Mouse (Mus musculus): Measurements from ENCODE around the gene Cd163. TPM values are rescaled to one million over a fixed set of nuclear protein-coding genes. Genes with fewer than 3 reads are reported as not detected.
"Not testable (repeated sequence)": the region's sequence is repeated elsewhere in the genome, so short reads cannot be mapped to it uniquely, and the experiment has no call there.

The Cd163 gene
- polyA plus RNA-seq (2015; fragmentation: Nextera tagmentation; extraction: Ambion mirVana) = 0.05 TPM in 2 replicates

DNA sequence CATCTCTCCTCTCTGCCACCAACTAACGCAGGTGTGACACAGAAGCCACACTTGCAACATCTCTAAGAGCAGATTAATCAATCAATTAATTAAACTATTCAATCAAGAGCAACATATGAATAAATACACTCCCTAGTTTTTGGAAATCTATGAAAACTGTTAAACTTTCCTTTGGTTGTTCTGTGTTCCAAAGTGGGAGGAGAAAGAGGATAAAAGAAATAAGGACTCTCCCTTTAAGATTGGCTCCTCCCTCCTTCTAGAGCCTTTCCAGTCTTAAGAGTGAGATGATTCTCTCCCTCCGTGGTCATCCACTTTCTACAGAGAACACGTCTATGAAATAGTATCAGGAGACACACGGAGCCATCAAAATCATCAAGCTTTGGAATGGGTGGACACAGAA is at the start of gene Cd163:
Cd163 (plus strand) TSS at position 301 of the 400 bp plus-strand sequence.
- DNase-seq (no peak), ATAC-seq (ENCODE audit: low read depth) (no peak)
- Histone ChIP-seq H3K27me3 (no peaks in the 10 kb centered on the region), H3K4me3 (replicated peaks) (no peak within 1 kb of the TSS), H3K9ac (no peak within 1 kb of the TSS), H3K4me1 (replicated peaks) (no peaks in the 10 kb centered on the region), H3K9me3 (replicated peaks) (no peaks in the 10 kb centered on the region), H3K27ac (no peak within 1 kb of the TSS), H3K36me3 (no peaks in the 10 kb centered on the region), H3K4me2 (no peak within 1 kb of the TSS)
- 69% methylated on average over 4 of the region's 4 CpGs for WGBS (ENCODE audit: insufficient replicate concordance)

DNA sequence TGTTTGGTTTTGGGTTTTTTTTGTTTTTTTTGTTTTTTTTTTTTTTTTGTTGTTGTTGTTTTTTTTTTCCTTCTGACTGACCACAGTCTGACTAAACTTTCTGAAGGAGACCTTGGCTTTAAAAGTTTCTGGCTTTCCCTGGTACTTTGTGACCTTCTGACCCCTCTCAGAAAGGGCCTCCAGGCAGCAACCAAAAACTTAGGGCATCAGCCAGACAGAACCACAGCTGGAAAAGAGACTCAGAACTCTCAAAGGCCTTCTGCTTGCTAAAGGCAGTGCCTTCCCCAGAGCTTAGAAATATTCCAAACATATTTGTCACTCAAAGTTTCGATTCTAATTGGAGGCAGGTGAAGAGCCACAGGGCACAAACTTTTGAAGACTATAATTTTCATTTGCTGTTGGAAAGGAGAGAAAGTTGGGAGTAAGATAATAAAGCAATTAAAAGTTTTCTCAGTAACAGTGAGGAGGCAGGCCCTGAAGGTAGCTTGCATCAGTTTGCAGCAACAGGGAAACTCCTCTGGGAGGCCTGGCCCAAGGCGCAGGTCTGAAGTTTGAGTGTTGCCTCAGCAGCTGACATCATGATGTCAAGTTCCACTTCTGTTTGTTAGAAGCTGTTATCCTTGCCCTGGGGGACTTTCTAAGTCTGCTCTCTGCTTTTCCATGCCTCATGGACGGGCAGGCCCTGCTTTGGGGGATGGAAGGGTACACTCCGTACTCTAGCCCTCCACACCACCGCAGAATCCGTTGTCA is 48.6 kb upstream of the Cd163 start:
- H3K36me3 ChIP-seq = no peaks in the 10 kb centered on the region
- H3K27me3 ChIP-seq = no peaks in the 10 kb centered on the region
- H3K9ac ChIP-seq = no peak overlapping the region
- no peaks in the 10 kb centered on the region for H3K9me3 ChIP-seq (replicated peaks)
- DNase-seq = no peak
- H3K4me1 ChIP-seq (replicated peaks) = no peaks in the 10 kb centered on the region
- H3K27ac ChIP-seq = no peak overlapping the region
- 71% methylated on average over 6 of the region's 6 CpGs for WGBS (ENCODE audit: insufficient replicate concordance)
- H3K4me3 ChIP-seq (replicated peaks) = no peak overlapping the region
- ATAC-seq (ENCODE audit: low read depth) = no peak
- H3K4me2 ChIP-seq = no peak overlapping the region

- Histone ChIP-seq H3K36me3 (no peaks in the 10 kb centered on the region), H3K9me3 (replicated peaks) (no peaks in the 10 kb centered on the region), H3K4me1 (replicated peaks) (no peaks in the 10 kb centered on the region), H3K27ac (no peak overlapping the region), H3K27me3 (no peaks in the 10 kb centered on the region), H3K4me2 (no peak overlapping the region), H3K9ac (no peak overlapping the region), H3K4me3 (replicated peaks) (no peak overlapping the region)
- ATAC-seq (ENCODE audit: low read depth) (peak; percentile 53; the same call in 1 of the 2 replicates), DNase-seq (peak; percentile 40)
- WGBS (ENCODE audit: insufficient replicate concordance) = 20% methylated on average over 14 of the region's 14 CpGs
These were observed 44.1 kb upstream of the Cd163 start for GRCm38 (mm10) chr6:124260198-124260931.

DNA sequence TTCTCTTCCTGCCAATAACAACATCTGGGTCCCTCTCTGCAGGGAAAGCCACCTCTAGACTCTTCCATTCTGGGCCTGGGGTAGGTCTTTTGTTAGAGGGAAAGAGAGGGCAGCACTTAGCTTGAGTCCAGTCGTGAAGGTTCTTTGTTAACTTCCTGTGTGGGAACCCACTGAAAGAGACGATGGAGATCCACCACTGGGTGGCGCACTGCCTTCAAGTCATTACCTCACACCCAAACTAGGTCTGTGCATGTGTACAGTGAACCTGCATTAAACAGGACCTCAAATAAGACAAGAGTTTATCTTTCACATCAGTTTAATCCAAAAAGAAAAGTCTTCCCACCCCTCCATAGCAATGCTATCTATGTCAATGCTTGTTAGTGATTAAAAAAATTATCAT is 41.8 kb upstream of the Cd163 start:
- DNase-seq = peak; percentile 29
- WGBS (ENCODE audit: insufficient replicate concordance) = 1% methylated on average over 3 of the region's 3 CpGs

GRCm38 (mm10) chr6:124273231-124273880 is 31.1 kb upstream of the Cd163 start:
- Histone ChIP-seq H3K4me2 (no peak overlapping the region), H3K4me1 (replicated peaks) (no peaks in the 10 kb centered on the region), H3K36me3 (no peaks in the 10 kb centered on the region), H3K4me3 (replicated peaks) (no peak overlapping the region), H3K9me3 (replicated peaks) (no peaks in the 10 kb centered on the region), H3K9ac (no peak overlapping the region), H3K27me3 (no peaks in the 10 kb centered on the region), H3K27ac (no peak overlapping the region)
- WGBS (ENCODE audit: insufficient replicate concordance) = 25% methylated on average over 5 of the region's 5 CpGs
- DNase-seq (no peak), ATAC-seq (ENCODE audit: low read depth) (peak; percentile 71)

More for the DNA sequence above, 41.8 kb upstream of the Cd163 start:
- Histone ChIP-seq H3K4me1 (replicated peaks) (no peaks in the 10 kb centered on the region), H3K4me3 (replicated peaks) (no peak overlapping the region), H3K36me3 (no peaks in the 10 kb centered on the region), H3K9ac (no peak overlapping the region), H3K9me3 (replicated peaks) (no peaks in the 10 kb centered on the region), H3K4me2 (no peak overlapping the region), H3K27me3 (no peaks in the 10 kb centered on the region), H3K27ac (no peak overlapping the region)
- peak; percentile 66 for ATAC-seq (ENCODE audit: low read depth)

DNA sequence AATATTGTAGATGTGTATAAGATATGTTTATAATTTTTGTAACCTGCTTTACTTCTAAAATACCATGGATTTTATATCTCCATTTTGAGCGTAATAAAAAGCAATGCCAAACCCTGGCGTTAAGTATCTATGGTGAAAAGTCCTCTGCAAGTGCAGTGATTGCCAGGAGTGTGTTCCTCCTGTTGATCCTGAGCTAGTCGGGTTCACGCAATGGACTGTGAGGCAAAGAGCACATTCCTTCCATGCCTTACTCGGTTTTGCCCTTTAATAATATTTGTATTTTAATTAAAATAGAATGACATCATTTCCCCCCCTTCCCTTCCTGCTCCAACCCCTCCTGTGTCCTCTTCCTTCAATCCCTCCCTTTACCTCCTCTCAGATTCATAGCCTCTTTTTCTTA is 26.8 kb upstream of the Cd163 start:
- no peak for ATAC-seq (ENCODE audit: low read depth)
- no peak for DNase-seq
- H3K9ac ChIP-seq = no peak overlapping the region
- H3K4me1 ChIP-seq (replicated peaks) = no peaks in the 10 kb centered on the region
- H3K4me3 ChIP-seq (replicated peaks) = no peak overlapping the region
- H3K4me2 ChIP-seq = no peak overlapping the region
- H3K36me3 ChIP-seq = no peaks in the 10 kb centered on the region
- no peak overlapping the region for H3K27ac ChIP-seq
- no peaks in the 10 kb centered on the region for H3K9me3 ChIP-seq (replicated peaks)
- 62% methylated on average over 5 of the region's 5 CpGs for WGBS (ENCODE audit: insufficient replicate concordance)
- H3K27me3 ChIP-seq = no peaks in the 10 kb centered on the region

GRCm38 (mm10) chr6:124278291-124278690 is 26.2 kb upstream of the Cd163 start:
- H3K9me3 ChIP-seq (replicated peaks) = no peaks in the 10 kb centered on the region
- 54% methylated on average over 5 of the region's 5 CpGs for WGBS (ENCODE audit: insufficient replicate concordance)
- H3K27me3 ChIP-seq = no peaks in the 10 kb centered on the region
- DNase-seq (no peak), ATAC-seq (ENCODE audit: low read depth) (no peak)
- no peak overlapping the region for H3K4me2 ChIP-seq
- no peaks in the 10 kb centered on the region for H3K4me1 ChIP-seq (replicated peaks)
- H3K4me3 ChIP-seq (replicated peaks) = no peak overlapping the region
- no peak overlapping the region for H3K9ac ChIP-seq
- no peaks in the 10 kb centered on the region for H3K36me3 ChIP-seq
- H3K27ac ChIP-seq = no peak overlapping the region

DNA sequence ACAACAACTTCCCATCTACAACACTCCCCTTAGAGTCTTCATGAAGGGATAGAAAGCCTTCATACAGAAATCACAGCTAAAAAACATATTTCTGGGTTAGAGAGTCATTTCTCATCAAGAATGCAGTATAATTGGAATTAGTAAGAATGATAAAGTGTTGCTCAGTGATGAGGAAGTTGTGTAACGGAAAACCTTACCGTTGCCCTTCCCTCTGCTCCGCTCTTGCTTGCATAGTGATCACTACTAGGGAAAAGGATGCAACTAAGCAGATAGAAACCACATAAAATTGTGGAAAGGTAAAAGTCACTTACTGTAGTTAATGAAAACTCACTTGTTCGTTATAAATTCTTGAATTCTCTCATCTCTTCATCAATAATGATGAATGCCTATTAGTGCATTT is 21.7 kb upstream of the Cd163 start:
- Histone ChIP-seq H3K36me3 (no peaks in the 10 kb centered on the region), H3K9me3 (replicated peaks) (no peaks in the 10 kb centered on the region), H3K27me3 (no peaks in the 10 kb centered on the region), H3K4me2 (no peak overlapping the region), H3K27ac (no peak overlapping the region), H3K4me1 (replicated peaks) (no peaks in the 10 kb centered on the region), H3K4me3 (replicated peaks) (no peak overlapping the region), H3K9ac (no peak overlapping the region)
- WGBS (ENCODE audit: insufficient replicate concordance) = 76% methylated on average over 4 of the region's 4 CpGs
- DNase-seq (no peak), ATAC-seq (ENCODE audit: low read depth) (no peak)

DNA sequence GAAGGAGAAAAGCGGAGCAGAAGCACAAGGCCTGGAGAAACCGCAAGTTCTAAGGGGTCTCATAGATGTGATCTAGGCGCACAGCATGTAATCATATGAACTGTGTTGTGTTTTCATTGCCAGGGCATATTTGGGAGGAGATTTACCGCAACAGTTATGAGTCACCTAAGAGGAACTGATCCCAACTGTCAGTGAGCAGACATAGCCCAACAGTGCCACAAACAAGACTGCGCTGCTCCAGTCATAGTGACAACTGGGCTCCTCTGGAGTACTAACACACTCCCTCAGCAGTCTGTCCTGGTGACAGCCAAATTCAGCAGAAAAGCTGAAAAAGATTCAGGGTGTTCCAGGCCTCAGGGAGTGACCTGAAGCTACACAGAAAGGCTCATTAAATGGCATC is 7.1 kb upstream of the Cd163 start:
- H3K9me3 ChIP-seq (replicated peaks); DNase-seq; H3K4me1 ChIP-seq (replicated peaks); H3K27me3 ChIP-seq; H3K9ac ChIP-seq; H3K36me3 ChIP-seq; H3K4me3 ChIP-seq (replicated peaks); H3K27ac ChIP-seq; ATAC-seq (ENCODE audit: low read depth); H3K4me2 ChIP-seq: not testable (repeated sequence)
- 84% methylated on average over 5 of the region's 5 CpGs for WGBS (ENCODE audit: insufficient replicate concordance)

DNA sequence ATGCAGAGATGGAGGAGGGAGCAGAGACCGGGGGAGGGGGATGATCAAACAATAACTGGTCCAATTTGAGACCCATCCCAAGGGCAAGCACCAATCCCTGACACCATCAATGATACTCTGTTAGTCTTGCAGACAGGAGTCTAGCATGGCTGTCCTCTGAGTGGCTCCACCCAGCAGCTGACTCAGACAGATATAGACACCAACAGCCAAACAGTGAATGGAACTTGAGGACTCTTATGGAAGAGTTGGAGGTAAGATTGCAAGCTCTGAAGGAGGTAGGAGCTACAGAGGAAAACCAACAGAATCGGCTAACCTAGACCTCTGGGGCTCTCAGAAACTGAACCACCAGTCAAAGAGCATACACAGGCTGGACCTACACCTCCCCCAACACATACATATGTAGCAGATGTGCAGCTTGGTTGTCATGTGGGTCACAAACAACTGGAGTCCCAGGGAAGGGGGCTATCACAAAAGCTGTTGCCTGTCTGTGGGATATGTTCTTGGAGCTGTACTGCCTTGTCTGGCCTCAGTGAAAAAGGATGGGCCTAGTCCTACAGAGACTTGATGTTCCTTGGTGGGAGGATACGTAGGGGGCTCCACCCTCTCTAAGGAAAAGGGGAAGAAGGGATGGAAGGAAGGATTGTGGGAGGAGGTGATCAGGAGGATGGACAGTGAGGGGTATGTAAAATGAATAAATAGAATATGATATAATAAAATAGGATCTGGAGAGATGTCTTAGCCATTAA is 2.8 kb upstream of the Cd163 start:
- H3K4me1 ChIP-seq (replicated peaks) = no peaks in the 10 kb centered on the region
- H3K4me3 ChIP-seq (replicated peaks) = no peak overlapping the region
- H3K36me3 ChIP-seq = no peaks in the 10 kb centered on the region
- 58% methylated on average over 3 of the region's 3 CpGs for WGBS (ENCODE audit: insufficient replicate concordance)
- ATAC-seq (ENCODE audit: low read depth) (no peak), DNase-seq (no peak)
- no peak overlapping the region for H3K4me2 ChIP-seq
- H3K9ac ChIP-seq = no peak overlapping the region
- no peaks in the 10 kb centered on the region for H3K9me3 ChIP-seq (replicated peaks)
- H3K27me3 ChIP-seq = no peaks in the 10 kb centered on the region
- no peak overlapping the region for H3K27ac ChIP-seq

DNA sequence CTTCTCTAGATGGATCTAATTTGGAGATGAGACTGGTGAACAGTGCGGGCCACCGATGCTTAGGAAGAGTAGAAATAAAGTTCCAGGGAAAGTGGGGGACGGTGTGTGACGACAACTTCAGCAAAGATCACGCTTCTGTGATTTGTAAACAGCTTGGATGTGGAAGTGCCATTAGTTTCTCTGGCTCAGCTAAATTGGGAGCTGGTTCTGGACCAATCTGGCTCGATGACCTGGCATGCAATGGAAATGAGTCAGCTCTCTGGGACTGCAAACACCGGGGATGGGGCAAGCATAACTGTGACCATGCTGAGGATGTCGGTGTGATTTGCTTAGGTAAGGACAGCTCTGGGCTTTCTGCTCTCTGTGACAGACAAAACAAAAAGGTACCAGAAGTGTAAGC is 4.5 kb downstream of the Cd163 start:
- no peak overlapping the region for H3K27ac ChIP-seq
- H3K4me3 ChIP-seq (replicated peaks) = no peak overlapping the region
- WGBS (ENCODE audit: insufficient replicate concordance) = 72% methylated on average over 8 of the region's 8 CpGs
- no peaks in the 10 kb centered on the region for H3K27me3 ChIP-seq
- H3K4me1 ChIP-seq (replicated peaks) = no peaks in the 10 kb centered on the region
- ATAC-seq (ENCODE audit: low read depth) = no peak
- no peak overlapping the region for H3K4me2 ChIP-seq
- H3K9ac ChIP-seq = no peak overlapping the region
- H3K36me3 ChIP-seq = no peaks in the 10 kb centered on the region
- no peaks in the 10 kb centered on the region for H3K9me3 ChIP-seq (replicated peaks)
- DNase-seq = no peak
